9 mouse cellular contexts compared by ENCODE assay signal in the genomic region with DNA sequence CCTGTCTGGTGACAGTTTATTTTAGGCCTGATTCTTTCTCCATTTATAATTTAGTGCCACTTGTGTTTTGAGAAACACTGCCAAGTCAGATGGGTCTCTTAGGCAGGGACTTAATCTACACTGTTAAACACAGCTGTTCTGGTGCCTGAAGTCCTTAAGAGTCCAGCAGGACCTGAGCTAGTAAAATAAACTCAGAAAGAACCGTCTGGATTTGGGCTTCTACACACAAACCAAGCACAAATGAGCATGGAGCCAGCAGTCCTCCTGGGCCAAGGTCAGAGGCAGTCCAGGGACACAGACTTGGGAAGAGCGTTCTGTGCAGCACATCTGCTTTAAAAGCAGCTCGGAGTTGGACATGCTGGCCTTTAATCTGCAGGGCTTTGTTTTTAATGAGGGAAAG.
DNase-seq lines count a peak whose midpoint lies in the region; ATAC-seq and TF ChIP-seq lines count a peak whose summit lies in the region.
"Had no signal": no experiment of that assay in that cellular context is flagged by ENCODE, and none has a peak within 500 bp of the region (broad histone marks: within the 10 kb centered on the region; RNA-seq: fewer than 3 reads in every experiment).

No protein-coding gene starts in this region.

- no peak for TF ChIP-seq POLR2A in heart, adult 2 months (IDR thresholded peaks at IDR 0.05; ENCODE audit: insufficient read depth, low read depth, low read length)

- H3K27ac ChIP-seq in heart, adult 2 months, result peak overlapping the region; percentile 87
- no peak overlapping the region for H3K27ac ChIP-seq in heart, embryonic 12.5 days (ENCODE audit: poor library complexity, severe bottlenecking)
- H3K27ac ChIP-seq in hindbrain, embryonic 12.5 days, result 0 out of 2 replicates have a peak overlapping the region, but pooled peaks have one; percentile 9
- peak overlapping the region; percentile 74 for H3K27ac ChIP-seq in lung, embryonic 16.5 days (ENCODE audit: low read length)
- H3K27ac ChIP-seq: liver, embryonic 14.5 days had no signal

- H3K79me2 ChIP-seq in heart, adult 2 months (replicated peaks; ENCODE audit: control insufficient read depth, insufficient read depth, low read length), result no peaks in the 10 kb centered on the region

- no peaks in the 10 kb centered on the region for H3K27me3 ChIP-seq in heart, adult 2 months (ENCODE audit: control insufficient read depth, insufficient read depth, low read length)
- H3K27me3 ChIP-seq in heart, embryonic 12.5 days (replicated peaks), result no peaks in the 10 kb centered on the region
- H3K27me3 ChIP-seq in hindbrain, embryonic 12.5 days, result no peaks in the 10 kb centered on the region
- H3K27me3 ChIP-seq in lung, embryonic 16.5 days (ENCODE audit: control insufficient read depth, insufficient read depth, low read depth, low read length), result no peaks in the 10 kb centered on the region

- H3K4me1 ChIP-seq in heart, adult 2 months (ENCODE audit: control insufficient read depth, insufficient read depth, low read length), result peaks cover 16% of the 10 kb centered on the region
- H3K4me1 ChIP-seq in heart, embryonic 12.5 days (replicated peaks), result peaks cover 28% of the 10 kb centered on the region
- peaks cover 9% of the 10 kb centered on the region for H3K4me1 ChIP-seq in hindbrain, embryonic 12.5 days
- H3K4me1 ChIP-seq in lung, embryonic 16.5 days (replicated peaks; ENCODE audit: control insufficient read depth, insufficient read depth, low read length), result peaks cover 24% of the 10 kb centered on the region

- no peak for TF ChIP-seq EP300 in heart, adult 2 months (IDR thresholded peaks at IDR 0.05; ENCODE audit: insufficient read depth, low read depth, low read length)

- DNase-seq in heart, adult 2 months, result peak; percentile 62 to 73
- DNase-seq in cerebellum, adult 9-10 months, result peak; percentile 25
- DNase-seq in left cerebral cortex, adult 8-10 months (ENCODE audit: low spot score in 2 of 2), result no peak
- DNase-seq in spleen, postnatal 4 days (ENCODE audit: low spot score in 2 of 2), result no peak

- H3K4me3 ChIP-seq in heart, adult 2 months, result no peak overlapping the region
- H3K4me3 ChIP-seq in heart, embryonic 12.5 days, result no peak overlapping the region
- H3K4me3 ChIP-seq in hindbrain, embryonic 12.5 days, result no peak overlapping the region
- H3K4me3 ChIP-seq in lung, embryonic 16.5 days (ENCODE audit: low read length), result no peak overlapping the region

- H3K36me3 ChIP-seq in heart, adult 2 months (ENCODE audit: control insufficient read depth, insufficient read depth, low read length), result peaks cover 14% of the 10 kb centered on the region
- H3K36me3 ChIP-seq in heart, embryonic 12.5 days, result no peaks in the 10 kb centered on the region
- H3K36me3 ChIP-seq in hindbrain, embryonic 12.5 days, result no peaks in the 10 kb centered on the region
- H3K36me3 ChIP-seq in lung, embryonic 16.5 days (ENCODE audit: control insufficient read depth, insufficient read depth, low read length), result no peaks in the 10 kb centered on the region

- H3K9ac ChIP-seq in heart, adult 2 months (ENCODE audit: low read depth, low read length), result no peak overlapping the region
- H3K9ac ChIP-seq in heart, embryonic 12.5 days, result no peak overlapping the region
- H3K9ac ChIP-seq in hindbrain, embryonic 12.5 days, result no peak overlapping the region
- peak overlapping the region; percentile 5; the same call in 1 of the 2 replicates for H3K9ac ChIP-seq in lung, embryonic 16.5 days (ENCODE audit: low read length)
- H3K9ac ChIP-seq: liver, embryonic 14.5 days had no signal

- no peak for TF ChIP-seq CTCF in heart, adult 2 months (IDR thresholded peaks at IDR 0.05)

- no peaks in the 10 kb centered on the region for H3K9me3 ChIP-seq in heart, embryonic 12.5 days (replicated peaks)
- no peaks in the 10 kb centered on the region for H3K9me3 ChIP-seq in hindbrain, embryonic 12.5 days (replicated peaks)
- H3K9me3 ChIP-seq in lung, embryonic 16.5 days (ENCODE audit: control insufficient read depth, low read length), result no peaks in the 10 kb centered on the region

- intact Hi-C loops in heart, adult 2 months (cut with DNase I), result no loop called here

- H3K4me2 ChIP-seq in heart, embryonic 12.5 days, result no peak overlapping the region
- H3K4me2 ChIP-seq in hindbrain, embryonic 12.5 days (replicated peaks), result no peak overlapping the region
- no peak overlapping the region for H3K4me2 ChIP-seq in lung, embryonic 16.5 days (ENCODE audit: low read depth, low read length)

- no peak for ATAC-seq in heart, embryonic 12.5 days (ENCODE audit: insufficient number of reproducible peaks, low FRiP score)
- no peak for ATAC-seq in hindbrain, embryonic 12.5 days (ENCODE audit: low FRiP score)
- peak; percentile 81 for ATAC-seq in lung, embryonic 16.5 days (ENCODE audit: low read depth)
- no peak for ATAC-seq in inflammation-experienced regulatory T-cells, adult 6 months

- 32% methylated on average over 3 of the region's 3 CpGs for WGBS in heart, adult 2 months
- 61% methylated on average over 3 of the region's 3 CpGs for WGBS in heart, embryonic 12.5 days
- 52% methylated on average over 3 of the region's 3 CpGs for WGBS in hindbrain, embryonic 12.5 days
- WGBS in lung, embryonic 16.5 days, result 32% methylated on average over 3 of the region's 3 CpGs

Comparison
In these comparisons a context has a peak if more than half of its experiments do, and no peak if none do; other contexts are left out.
1. DNase-seq: peak in heart, adult 2 months (2 of 2) and cerebellum, adult 9-10 months (single experiment); none in left cerebral cortex, adult 8-10 months (0 of 2) and spleen, postnatal 4 days (0 of 2).